Mouse (Mus musculus): Measurements from ENCODE around the gene Erf. TPM values are rescaled to one million over a fixed set of nuclear protein-coding genes. Genes with fewer than 3 reads are reported as not detected.

Gene Erf
- total RNA-seq (2023), result 38.9 TPM

GRCm38 (mm10) chr7:25250141-25250972, at the start of gene Erf:
TSS of gene Erf (minus strand) at chr7:25250761.

GRCm38 (mm10) chr7:25297454-25298325, 47.1 kb upstream of the Erf start, which contains the start of gene Pafah1b3:
TSS of gene Pafah1b3 (minus strand) at chr7:25297986.

DNA sequence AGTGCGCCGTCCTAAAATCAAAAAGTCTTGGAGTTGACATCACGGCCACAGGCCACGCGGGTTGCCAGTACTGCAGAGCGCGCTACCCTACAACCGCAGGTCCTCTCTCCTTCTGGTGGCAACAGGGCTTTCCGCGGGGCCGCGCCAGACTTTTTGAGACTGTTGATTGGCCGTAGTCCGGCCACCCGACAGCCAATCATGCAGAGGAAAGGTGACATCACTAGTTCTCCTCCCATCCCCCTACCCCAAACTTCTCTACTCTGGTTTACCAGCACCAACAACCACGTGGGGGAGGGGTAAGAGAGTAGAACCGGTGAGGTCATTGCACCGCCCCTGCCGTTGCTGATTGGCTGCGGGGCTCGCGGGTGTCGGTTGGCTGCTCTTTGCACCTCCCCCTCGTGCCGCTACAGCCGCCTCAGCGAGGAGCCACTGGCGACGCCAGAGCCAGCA, 16.8 kb upstream of the Erf start, which contains the start of gene Cic:
Gene Cic (plus strand): TSS at position 404 of the 450 bp plus-strand sequence.

DNA sequence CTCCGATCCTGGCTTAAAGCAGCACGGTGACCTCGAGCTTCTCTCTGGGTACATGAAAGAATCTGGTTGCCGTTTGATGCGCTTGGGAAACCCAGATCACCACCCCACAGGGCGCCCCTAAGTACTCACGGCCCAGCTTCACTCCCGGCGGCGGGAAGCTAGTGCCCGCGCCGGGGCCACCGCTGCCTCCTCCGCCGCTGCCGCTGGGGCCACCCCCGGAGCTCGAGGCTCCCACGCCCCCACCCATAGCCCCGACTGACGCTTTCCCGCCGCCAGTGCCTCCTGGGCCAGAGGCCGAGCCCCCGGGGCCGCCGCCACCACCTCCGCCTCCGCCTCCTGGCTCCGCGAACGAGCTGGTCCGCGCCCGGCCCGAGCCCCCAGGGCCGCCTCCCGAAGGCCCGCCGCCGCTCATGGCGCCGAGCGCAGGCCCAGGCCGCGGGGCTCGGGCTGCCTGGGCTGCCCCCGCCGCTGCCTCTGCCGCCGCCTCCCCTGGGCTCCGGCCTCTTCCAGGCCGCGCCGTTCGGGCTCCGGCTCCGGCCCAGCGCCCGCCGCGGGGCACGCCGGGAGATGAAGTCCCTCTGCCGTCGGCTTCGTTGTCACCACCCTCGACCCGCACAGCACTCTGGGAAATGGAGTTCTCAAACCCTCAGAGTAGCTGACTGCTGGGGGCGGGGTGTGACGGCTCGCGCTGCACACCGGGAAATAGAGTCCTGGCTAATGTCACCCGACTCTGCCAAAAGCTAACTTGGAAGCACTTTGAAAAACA, 13.1 kb downstream of the Erf start, which contains the start of gene Gsk3a:
Gene Gsk3a (minus strand): TSS at position 603 of the 766 bp plus-strand sequence.

GRCm38 (mm10) chr7:25221102-25221883, 29.3 kb downstream of the Erf start, which contains the start of gene Zfp526:
TSS of gene Zfp526 (plus strand) at chr7:25221425.

DNA sequence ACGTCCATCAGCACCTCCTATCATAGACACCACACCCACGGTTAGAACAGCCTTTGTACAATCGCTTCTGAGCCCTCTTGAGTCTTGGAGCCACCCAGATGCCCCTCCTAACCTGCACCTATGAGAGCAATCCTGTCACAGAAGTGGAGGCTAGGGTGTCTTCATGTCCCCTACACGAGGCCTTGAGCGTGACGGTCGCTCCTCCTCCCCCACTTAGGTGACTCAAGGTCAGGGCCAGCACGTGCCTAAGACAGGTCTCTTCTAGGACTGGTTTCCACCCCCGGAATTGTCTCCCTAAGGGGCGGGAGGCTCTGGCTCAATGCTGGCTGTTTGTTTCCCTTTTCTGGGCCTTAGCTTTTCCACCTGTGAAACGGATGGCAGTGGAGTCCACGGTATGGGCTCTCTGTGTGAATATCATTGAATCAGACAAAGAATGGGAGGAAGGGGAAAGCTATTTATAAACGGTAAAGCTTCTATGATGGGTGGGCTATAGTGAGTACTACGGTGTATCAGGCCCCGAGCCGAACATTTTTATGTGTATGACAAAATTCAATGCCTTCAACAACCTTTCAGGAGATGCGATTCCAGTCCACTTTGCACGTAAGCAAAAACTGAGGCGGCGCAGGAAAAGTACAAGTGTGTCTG, 30.0 kb downstream of the Erf start, which contains the start of gene Dedd2:
Gene Dedd2 (minus strand): TSS at position 159 of the 645 bp plus-strand sequence.

Other genes with a start within 250 kb of the Erf start
- gene Atp1a3, start 244.8 kb downstream of the Erf start, total RNA-seq (2023), result 9.1 TPM
- gene Grik5, start 178.4 kb downstream of the Erf start, total RNA-seq (2023), result 3.2 TPM
- gene Zfp574, start 178.2 kb downstream of the Erf start, total RNA-seq (2023), result 19.7 TPM
- 22.4 TPM for gene Pou2f2, start 71.0 kb downstream of the Erf start, total RNA-seq (2023)
- gene Dedd2, start 30.1 kb downstream of the Erf start, total RNA-seq (2023), result 91.3 TPM
- gene Zfp526, start 29.3 kb downstream of the Erf start, total RNA-seq (2023), result 19.5 TPM
- 90.8 TPM for gene Gsk3a, start 12.9 kb downstream of the Erf start, total RNA-seq (2023)
- 342 TPM for gene Cic, start 16.9 kb upstream of the Erf start, total RNA-seq (2023)
- 15.0 TPM for gene Pafah1b3, start 47.2 kb upstream of the Erf start, total RNA-seq (2023)
- not detected for gene Prr19, start 50.6 kb upstream of the Erf start, total RNA-seq (2023)
- gene Tmem145, start 55.3 kb upstream of the Erf start, total RNA-seq (2023), result not detected
- 0.89 TPM for gene Megf8, start 66.4 kb upstream of the Erf start, total RNA-seq (2023)
- not detected for gene Cnfn, start 119.0 kb upstream of the Erf start, total RNA-seq (2023)
- gene Lipe, start 147.9 kb upstream of the Erf start, total RNA-seq (2023), result 13.0 TPM
- not detected for gene Cxcl17, start 162.1 kb upstream of the Erf start, total RNA-seq (2023)
- 4.8 TPM for gene Ceacam1, start 226.8 kb upstream of the Erf start, total RNA-seq (2023)

Measured in CD8-positive naive resting alpha-beta T cell, adult 57 days (primary cell).